Mouse (Mus musculus): ENCODE data around the gene Irf6. TPM values are rescaled to one million over a fixed set of nuclear protein-coding genes. Genes with fewer than 3 reads are reported as not detected.

Gene Irf6
- polyA plus RNA-seq, 1 experiment = 18.1 TPM

GRCm38 (mm10) chr1:193197494-193198205 lies 44.7 kb downstream of the Irf6 start:
- no peaks in the 10 kb centered on the region for H3K4me1 ChIP-seq (ENCODE audit: control insufficient read depth, insufficient read depth, low read length)
- H3K4me3 ChIP-seq (ENCODE audit: low read depth, low read length) = no peak overlapping the region
- H3K9ac ChIP-seq (ENCODE audit: low read depth, poor library complexity, severe bottlenecking) = no peak overlapping the region
- H3K36me3 ChIP-seq (ENCODE audit: control insufficient read depth, insufficient read depth, low read length, poor library complexity, severe bottlenecking) = no peaks in the 10 kb centered on the region
- TF ChIP-seq EP300 (IDR thresholded peaks at IDR 0.05; ENCODE audit: insufficient read depth, low read depth, low read length) (no peak), POLR2A (IDR thresholded peaks at IDR 0.05; ENCODE audit: insufficient read depth, low read length) (no peak), CTCF (IDR thresholded peaks at IDR 0.05; ENCODE audit: low read depth, low read length) (no peak)
- no peaks in the 10 kb centered on the region for H3K9me3 ChIP-seq (replicated peaks; ENCODE audit: control insufficient read depth, insufficient read depth, low read length, poor library complexity, severe bottlenecking)
- H3K27ac ChIP-seq (ENCODE audit: insufficient read depth, low read length) = no peak overlapping the region
- H3K27me3 ChIP-seq (ENCODE audit: control insufficient read depth, insufficient read depth, low read length, poor library complexity, severe bottlenecking) = no peaks in the 10 kb centered on the region; the same call in 1 of the 2 replicates

GRCm38 (mm10) chr1:193198312-193198711 lies 45.4 kb downstream of the Irf6 start:
- no peaks in the 10 kb centered on the region for H3K4me1 ChIP-seq (ENCODE audit: control insufficient read depth, insufficient read depth, low read length)
- TF ChIP-seq CTCF (IDR thresholded peaks at IDR 0.05; ENCODE audit: low read depth, low read length) (no peak), POLR2A (IDR thresholded peaks at IDR 0.05; ENCODE audit: insufficient read depth, low read length) (no peak), EP300 (IDR thresholded peaks at IDR 0.05; ENCODE audit: insufficient read depth, low read depth, low read length) (no peak)
- H3K4me3 ChIP-seq (ENCODE audit: low read depth, low read length) = no peak overlapping the region
- no peaks in the 10 kb centered on the region for H3K36me3 ChIP-seq (ENCODE audit: control insufficient read depth, insufficient read depth, low read length, poor library complexity, severe bottlenecking)
- no peak overlapping the region for H3K27ac ChIP-seq (ENCODE audit: insufficient read depth, low read length)
- H3K9me3 ChIP-seq (replicated peaks; ENCODE audit: control insufficient read depth, insufficient read depth, low read length, poor library complexity, severe bottlenecking) = no peaks in the 10 kb centered on the region
- no peaks in the 10 kb centered on the region; the same call in 1 of the 2 replicates for H3K27me3 ChIP-seq (ENCODE audit: control insufficient read depth, insufficient read depth, low read length, poor library complexity, severe bottlenecking)
- no peak overlapping the region for H3K9ac ChIP-seq (ENCODE audit: low read depth, poor library complexity, severe bottlenecking)

- Histone ChIP-seq H3K27ac (ENCODE audit: insufficient read depth, low read length) (no peak overlapping the region), H3K9me3 (replicated peaks; ENCODE audit: control insufficient read depth, insufficient read depth, low read length, poor library complexity, severe bottlenecking) (no peaks in the 10 kb centered on the region), H3K4me1 (ENCODE audit: control insufficient read depth, insufficient read depth, low read length) (no peaks in the 10 kb centered on the region), H3K36me3 (ENCODE audit: control insufficient read depth, insufficient read depth, low read length, poor library complexity, severe bottlenecking) (no peaks in the 10 kb centered on the region), H3K27me3 (ENCODE audit: control insufficient read depth, insufficient read depth, low read length, poor library complexity, severe bottlenecking) (no peaks in the 10 kb centered on the region; the same call in 1 of the 2 replicates), H3K4me3 (ENCODE audit: low read depth, low read length) (no peak overlapping the region), H3K9ac (ENCODE audit: low read depth, poor library complexity, severe bottlenecking) (no peak overlapping the region)
- TF ChIP-seq CTCF (IDR thresholded peaks at IDR 0.05; ENCODE audit: low read depth, low read length) (no peak), EP300 (IDR thresholded peaks at IDR 0.05; ENCODE audit: insufficient read depth, low read depth, low read length) (no peak), POLR2A (IDR thresholded peaks at IDR 0.05; ENCODE audit: insufficient read depth, low read length) (no peak)
Observed at GRCm38 (mm10) chr1:193200640-193201382, 47.9 kb downstream of the Irf6 start.

GRCm38 (mm10) chr1:193201383-193201778 lies 48.5 kb downstream of the Irf6 start, which contains the start of gene Traf3ip3:
TSS of gene Traf3ip3 (minus strand) at chr1:193201703.
- H3K9ac ChIP-seq (ENCODE audit: low read depth, poor library complexity, severe bottlenecking) = no peak within 1 kb of the TSS
- no peak within 1 kb of the TSS for H3K27ac ChIP-seq (ENCODE audit: insufficient read depth, low read length)
- H3K4me1 ChIP-seq (ENCODE audit: control insufficient read depth, insufficient read depth, low read length) = no peaks in the 10 kb centered on the region
- no peak within 1 kb of the TSS for H3K4me3 ChIP-seq (ENCODE audit: low read depth, low read length)
- H3K27me3 ChIP-seq (ENCODE audit: control insufficient read depth, insufficient read depth, low read length, poor library complexity, severe bottlenecking) = no peaks in the 10 kb centered on the region; the same call in 1 of the 2 replicates
- H3K9me3 ChIP-seq (replicated peaks; ENCODE audit: control insufficient read depth, insufficient read depth, low read length, poor library complexity, severe bottlenecking) = no peaks in the 10 kb centered on the region
- TF ChIP-seq EP300 (IDR thresholded peaks at IDR 0.05; ENCODE audit: insufficient read depth, low read depth, low read length) (no peak), CTCF (IDR thresholded peaks at IDR 0.05; ENCODE audit: low read depth, low read length) (no peak), POLR2A (IDR thresholded peaks at IDR 0.05; ENCODE audit: insufficient read depth, low read length) (no peak)
- no peaks in the 10 kb centered on the region for H3K36me3 ChIP-seq (ENCODE audit: control insufficient read depth, insufficient read depth, low read length, poor library complexity, severe bottlenecking)

GRCm38 (mm10) chr1:193203821-193204220 lies 50.9 kb downstream of the Irf6 start:
- TF ChIP-seq EP300 (IDR thresholded peaks at IDR 0.05; ENCODE audit: insufficient read depth, low read depth, low read length) (no peak), CTCF (IDR thresholded peaks at IDR 0.05; ENCODE audit: low read depth, low read length) (no peak), POLR2A (IDR thresholded peaks at IDR 0.05; ENCODE audit: insufficient read depth, low read length) (no peak)
- Histone ChIP-seq H3K27ac (ENCODE audit: insufficient read depth, low read length) (no peak overlapping the region), H3K4me3 (ENCODE audit: low read depth, low read length) (no peak overlapping the region), H3K9ac (ENCODE audit: low read depth, poor library complexity, severe bottlenecking) (no peak overlapping the region), H3K36me3 (ENCODE audit: control insufficient read depth, insufficient read depth, low read length, poor library complexity, severe bottlenecking) (no peaks in the 10 kb centered on the region), H3K9me3 (replicated peaks; ENCODE audit: control insufficient read depth, insufficient read depth, low read length, poor library complexity, severe bottlenecking) (no peaks in the 10 kb centered on the region), H3K4me1 (ENCODE audit: control insufficient read depth, insufficient read depth, low read length) (no peaks in the 10 kb centered on the region), H3K27me3 (ENCODE audit: control insufficient read depth, insufficient read depth, low read length, poor library complexity, severe bottlenecking) (no peaks in the 10 kb centered on the region)

GRCm38 (mm10) chr1:193205431-193205830 lies 52.5 kb downstream of the Irf6 start:
- Histone ChIP-seq H3K9me3 (replicated peaks; ENCODE audit: control insufficient read depth, insufficient read depth, low read length, poor library complexity, severe bottlenecking) (no peaks in the 10 kb centered on the region), H3K4me3 (ENCODE audit: low read depth, low read length) (no peak overlapping the region), H3K27me3 (ENCODE audit: control insufficient read depth, insufficient read depth, low read length, poor library complexity, severe bottlenecking) (no peaks in the 10 kb centered on the region), H3K4me1 (ENCODE audit: control insufficient read depth, insufficient read depth, low read length) (no peaks in the 10 kb centered on the region), H3K27ac (ENCODE audit: insufficient read depth, low read length) (no peak overlapping the region), H3K36me3 (ENCODE audit: control insufficient read depth, insufficient read depth, low read length, poor library complexity, severe bottlenecking) (no peaks in the 10 kb centered on the region), H3K9ac (ENCODE audit: low read depth, poor library complexity, severe bottlenecking) (no peak overlapping the region)
- TF ChIP-seq CTCF (IDR thresholded peaks at IDR 0.05; ENCODE audit: low read depth, low read length) (no peak), EP300 (IDR thresholded peaks at IDR 0.05; ENCODE audit: insufficient read depth, low read depth, low read length) (no peak), POLR2A (IDR thresholded peaks at IDR 0.05; ENCODE audit: insufficient read depth, low read length) (no peak)
